Mouse (Mus musculus) myocyte (in vitro differentiated cells): ENCODE results near the gene Pafah2. TPM values are rescaled to one million over a fixed set of nuclear protein-coding genes. Genes with fewer than 3 reads are reported as not detected.

Source experiments
- H3K27me3 ChIP-seq: one replicate; pipeline ENCODE4 v1.6.1; 2011; ENCODE audit not compliant: control insufficient read depth, insufficient read depth, insufficient read length
- H3K36me3 ChIP-seq: one replicate; pipeline ENCODE4 v1.6.1; 2011; ENCODE audit not compliant: control insufficient read depth, insufficient read depth
- H3K4me2 ChIP-seq: one replicate; pipeline ENCODE4 v1.6.1; 2011; ENCODE audit warnings: low read depth, control low read depth
- H3K4me3 ChIP-seq: one replicate; pipeline ENCODE4 v1.5.1; 2011; ENCODE audit warnings: mild to moderate bottlenecking, control low read depth, moderate library complexity
- H3K79me2 ChIP-seq: one replicate; pipeline ENCODE4 v1.6.1; 2011; ENCODE audit not compliant: control insufficient read depth, insufficient read depth
- H3ac ChIP-seq: one replicate; pipeline ENCODE4 v1.6.1; 2011; ENCODE audit not compliant: control insufficient read depth, insufficient read length
- CEBPB ChIP-seq: IDR thresholded peaks from 2 replicates; pipeline ENCODE4 v1.6.1; 2011; ENCODE audit warnings: mild to moderate bottlenecking, moderate library complexity; ENCODE audit not compliant: poor library complexity, insufficient read depth, severe bottlenecking
- E2F4 ChIP-seq: IDR thresholded peaks from one replicate; pipeline ENCODE4 v1.6.1; 2011; ENCODE audit warnings: mild to moderate bottlenecking, control low read depth, moderate library complexity; ENCODE audit not compliant: insufficient read depth
- MAX ChIP-seq: IDR thresholded peaks from one replicate; pipeline ENCODE4 v1.6.1; 2011; ENCODE audit warnings: low read depth, mild to moderate bottlenecking, control low read depth
- MYOD1 ChIP-seq, 3 experiments: IDR thresholded peaks; one replicate each; pipeline ENCODE4 v1.6.1; 2011; ENCODE audit warnings: control low read depth in 2 of 3, low read depth in 2 of 3, mild to moderate bottlenecking in 2 of 3, moderate library complexity in 1 of 3; ENCODE audit not compliant: insufficient read length in 2 of 3, control insufficient read depth in 1 of 3
- MYOG ChIP-seq, 3 experiments: IDR thresholded peaks; one replicate each; pipeline ENCODE4 v1.6.1; 2011; ENCODE audit warnings: control low read depth in 2 of 3, low read depth in 2 of 3, mild to moderate bottlenecking in 2 of 3; ENCODE audit not compliant: insufficient read length in 2 of 3, control insufficient read depth in 1 of 3, insufficient read depth in 1 of 3
- POLR2A ChIP-seq: IDR thresholded peaks from one replicate; pipeline ENCODE4 v1.6.1; 2011; ENCODE audit warnings: low read depth, mild to moderate bottlenecking, control low read depth, moderate library complexity; ENCODE audit not compliant: insufficient read length
- POLR2AphosphoS2 ChIP-seq: IDR thresholded peaks from one replicate; pipeline ENCODE4 v1.6.1; 2011; ENCODE audit warnings: low read depth, control low read depth; ENCODE audit not compliant: insufficient read length
- REST ChIP-seq: IDR thresholded peaks from one replicate; pipeline ENCODE4 v1.6.1; 2011; ENCODE audit warnings: mild to moderate bottlenecking, control low read depth, moderate library complexity; ENCODE audit not compliant: insufficient read depth, insufficient read length
- SRF ChIP-seq: IDR thresholded peaks from one replicate; pipeline ENCODE4 v1.6.1; 2011; ENCODE audit warnings: low read depth; ENCODE audit not compliant: control insufficient read depth, insufficient read length
- TCF12 ChIP-seq: IDR thresholded peaks from one replicate; pipeline ENCODE4 v1.6.1; 2011; ENCODE audit warnings: mild to moderate bottlenecking, control low read depth; ENCODE audit not compliant: poor library complexity, insufficient read depth, severe bottlenecking
- TCF3 ChIP-seq: IDR thresholded peaks from one replicate; pipeline ENCODE4 v1.6.1; 2011; ENCODE audit warnings: low read depth, control low read depth; ENCODE audit not compliant: insufficient read length
- USF1 ChIP-seq: IDR thresholded peaks from one replicate; pipeline ENCODE4 v1.6.1; 2011; ENCODE audit warnings: low read depth, mild to moderate bottlenecking, control low read depth, moderate library complexity
- polyA plus RNA-seq: library from polyadenylated mRNA; unstranded; fragments of >200 nt; fragmentation: generic; extraction: Trizol; gene quantifications from one replicate; pipeline ENCODE4 v1.2.1, GENCODE M21; 2012; ENCODE audit warnings: missing spikeins

Pafah2 gene
- polyA plus RNA-seq, 1 experiment: 7.1 TPM

GRCm38 (mm10) chr4:134401181-134401661 is 5.1 kb downstream of the Pafah2 start:
- no peaks in the 10 kb centered on the region for H3K36me3 ChIP-seq
- no peaks in the 10 kb centered on the region for H3K27me3 ChIP-seq
- H3K4me2 ChIP-seq: peak overlapping the region; percentile 77
- H3ac ChIP-seq: no peak overlapping the region
- no peaks in the 10 kb centered on the region for H3K79me2 ChIP-seq
- no peak overlapping the region for H3K4me3 ChIP-seq
- TF ChIP-seq REST (no peak), SRF (no peak), POLR2AphosphoS2 (no peak), MYOD1 (IDR thresholded peaks at IDR 0.05; ENCODE audit: control insufficient read depth in 1 of 3, insufficient read length in 2 of 3, low read depth in 2 of 3) (peak in 2 of 3 experiments; percentile 51 to 68), CEBPB (no peak), TCF12 (no peak), TCF3 (no peak), POLR2A (no peak), E2F4 (no peak), MYOG (IDR thresholded peaks at IDR 0.05; ENCODE audit: control insufficient read depth in 1 of 3, insufficient read depth in 1 of 3, insufficient read length in 2 of 3, low read depth in 2 of 3) (peak in 1 of 3 experiments; percentile 50), MAX (no peak), USF1 (peak; percentile 58)

GRCm38 (mm10) chr4:134401856-134402570 is 5.9 kb downstream of the Pafah2 start:
- Histone ChIP-seq H3K4me3 (no peak overlapping the region), H3ac (no peak overlapping the region), H3K27me3 (no peaks in the 10 kb centered on the region), H3K36me3 (no peaks in the 10 kb centered on the region), H3K79me2 (no peaks in the 10 kb centered on the region), H3K4me2 (peak overlapping the region; percentile 77)
- TF ChIP-seq MYOG (IDR thresholded peaks at IDR 0.05; ENCODE audit: control insufficient read depth in 1 of 3, insufficient read depth in 1 of 3, insufficient read length in 2 of 3, low read depth in 2 of 3) (peak in 1 of 3 experiments; percentile 27), TCF3 (no peak)

DNA sequence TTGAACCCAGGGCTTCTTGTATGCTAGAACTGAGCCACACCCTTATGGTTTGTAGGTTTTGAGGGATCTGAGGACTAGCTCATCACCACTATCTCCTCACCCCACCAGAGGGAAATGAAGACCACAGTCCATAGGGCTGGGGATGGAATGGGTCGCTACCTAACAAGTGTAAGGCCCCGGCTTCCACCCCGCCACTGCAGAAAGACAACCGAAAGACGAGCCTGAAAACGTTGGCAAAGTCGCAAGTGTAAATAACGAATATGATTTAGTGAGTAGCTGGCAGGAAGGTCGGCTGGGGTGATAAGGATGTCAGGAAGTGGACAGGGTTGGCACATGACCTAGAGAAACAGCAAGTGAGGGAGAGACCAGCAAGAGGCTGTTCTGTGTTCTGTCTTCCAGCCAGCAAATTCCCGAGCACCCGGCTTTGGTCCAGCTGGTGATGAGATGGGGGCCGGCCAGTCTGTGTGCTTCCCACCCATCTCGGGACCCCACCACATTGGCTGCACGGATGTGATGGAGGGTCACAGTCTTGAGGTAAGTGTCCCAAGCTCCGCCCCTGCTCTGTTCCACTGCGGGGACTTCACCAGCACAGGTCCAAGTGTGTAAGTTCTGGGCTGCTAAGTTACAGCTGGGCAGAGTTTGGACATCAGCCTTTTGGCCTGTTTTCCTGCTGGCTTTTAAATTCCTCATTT is 6.6 kb downstream of the Pafah2 start:
- TF ChIP-seq MAX (no peak), TCF3 (no peak), POLR2A (no peak)
- no peaks in the 10 kb centered on the region for H3K36me3 ChIP-seq
- no peaks in the 10 kb centered on the region for H3K27me3 ChIP-seq
- H3K4me3 ChIP-seq: no peak overlapping the region
- no peaks in the 10 kb centered on the region for H3K79me2 ChIP-seq
- no peak overlapping the region for H3ac ChIP-seq
- no peak overlapping the region for H3K4me2 ChIP-seq

- H3K4me2 ChIP-seq: no peak overlapping the region
- TF ChIP-seq MYOD1 (IDR thresholded peaks at IDR 0.05; ENCODE audit: control insufficient read depth in 1 of 3, insufficient read length in 2 of 3, low read depth in 2 of 3) (no peak), POLR2A (no peak), TCF12 (no peak)
- H3ac ChIP-seq: no peak overlapping the region
- H3K4me3 ChIP-seq: no peak overlapping the region
- no peaks in the 10 kb centered on the region for H3K27me3 ChIP-seq
- H3K36me3 ChIP-seq: no peaks in the 10 kb centered on the region
- no peaks in the 10 kb centered on the region for H3K79me2 ChIP-seq
These were observed 7.6 kb downstream of the Pafah2 start for GRCm38 (mm10) chr4:134403721-134404120.

GRCm38 (mm10) chr4:134409286-134409685 is 13.2 kb downstream of the Pafah2 start:
- Histone ChIP-seq H3ac (no peak overlapping the region), H3K4me3 (no peak overlapping the region), H3K79me2 (no peaks in the 10 kb centered on the region), H3K27me3 (no peaks in the 10 kb centered on the region), H3K4me2 (no peak overlapping the region), H3K36me3 (no peaks in the 10 kb centered on the region)
- TF ChIP-seq POLR2A (no peak), TCF12 (no peak), E2F4 (no peak), USF1 (no peak), TCF3 (no peak), MYOG (IDR thresholded peaks at IDR 0.05; ENCODE audit: control insufficient read depth in 1 of 3, insufficient read depth in 1 of 3, insufficient read length in 2 of 3, low read depth in 2 of 3) (no peak), CEBPB (no peak), REST (no peak), SRF (no peak), POLR2AphosphoS2 (no peak), MYOD1 (IDR thresholded peaks at IDR 0.05; ENCODE audit: control insufficient read depth in 1 of 3, insufficient read length in 2 of 3, low read depth in 2 of 3) (no peak), MAX (no peak)
